Mouse (Mus musculus): ENCODE measurements around the gene Elmo2. TPM values are rescaled to one million over a fixed set of nuclear protein-coding genes. Genes with fewer than 3 reads are reported as not detected.
A peak's percentile ranks its signal among the peaks of the same experiment; 100 is the strongest.

Elmo2 gene
- total RNA-seq (2021), result 10 to 100 TPM; 12.8 to 15.0 TPM
- long read RNA-seq, experiment 1, transcript Elmo2-203 (21 exons, 3,466 nt), result major isoform, 20 of 25 reads
- long read RNA-seq, experiment 1, partial matches to known transcripts, result 3 of 25 reads
- long read RNA-seq, experiment 1, other reads (novel, unspliced or antisense), result 2 of 25 reads
- long read RNA-seq, experiment 2, transcript Elmo2-203 (21 exons, 3,466 nt), result major isoform, 9 of 16 reads
- long read RNA-seq, experiment 2, partial matches to known transcripts, result 1 of 16 reads
- long read RNA-seq, experiment 2, other reads (novel, unspliced or antisense), result 6 of 16 reads

- peak; percentile 97 for DNase-seq
- intact Hi-C loops (cut with DNase I), result loop anchor here (2.0 kb wide), 1 partner anchor 40 kb away; the partner anchor contains the start of gene Slc35c2
- Histone ChIP-seq H3K27ac (peak within 1 kb of the TSS; percentile 88), H3K4me3 (peak within 1 kb of the TSS; percentile 92)
- no peak for TF ChIP-seq CTCF (IDR thresholded peaks at IDR 0.05)
Observed at GRCm38 (mm10) chr2:165326304-165327190, at the start of gene Elmo2. Gene Elmo2, minus strand, starts transcription at chr2:165326479.

GRCm38 (mm10) chr2:165376001-165376400 is 49.7 kb upstream of the Elmo2 start:
- intact Hi-C loops (cut with DNase I), result no loop called here
- no peak for DNase-seq
- no peak for TF ChIP-seq CTCF (IDR thresholded peaks at IDR 0.05)
- no peak overlapping the region for H3K27ac ChIP-seq
- no peak overlapping the region for H3K4me3 ChIP-seq

GRCm38 (mm10) chr2:165375478-165375877 is 49.2 kb upstream of the Elmo2 start:
- DNase-seq, result no peak
- TF ChIP-seq CTCF (IDR thresholded peaks at IDR 0.05), result no peak
- Histone ChIP-seq H3K27ac (no peak overlapping the region), H3K4me3 (no peak overlapping the region)
- intact Hi-C loops (cut with DNase I), result no loop called here

- DNase-seq, result no peak
- Histone ChIP-seq H3K4me3 (no peak overlapping the region), H3K27ac (no peak overlapping the region)
- intact Hi-C loops (cut with DNase I), result no loop called here
- TF ChIP-seq CTCF (IDR thresholded peaks at IDR 0.05), result no peak
Observed at GRCm38 (mm10) chr2:165371066-165371465, 44.8 kb upstream of the Elmo2 start.

GRCm38 (mm10) chr2:165370348-165370747 is 44.1 kb upstream of the Elmo2 start:
- intact Hi-C loops (cut with DNase I), result no loop called here
- DNase-seq, result no peak
- no peak overlapping the region for H3K4me3 ChIP-seq

GRCm38 (mm10) chr2:165368496-165368895 is 42.2 kb upstream of the Elmo2 start, which contains the start of gene Zfp663:
Gene Zfp663, minus strand, starts transcription at chr2:165368729.
- TF ChIP-seq CTCF (IDR thresholded peaks at IDR 0.05), result no peak
- H3K4me3 ChIP-seq, result peak within 1 kb of the TSS; percentile 45
- H3K27ac ChIP-seq, result no peak within 1 kb of the TSS
- intact Hi-C loops (cut with DNase I), result no loop called here
- no peak for DNase-seq

More at GRCm38 (mm10) chr2:165370348-165370747, 44.1 kb upstream of the Elmo2 start:
- no peak overlapping the region for H3K27ac ChIP-seq
- no peak for TF ChIP-seq CTCF (IDR thresholded peaks at IDR 0.05)

- no peak for DNase-seq
- no peak for TF ChIP-seq CTCF (IDR thresholded peaks at IDR 0.05)
- intact Hi-C loops (cut with DNase I), result no loop called here
- Histone ChIP-seq H3K27ac (no peak overlapping the region), H3K4me3 (peak overlapping the region; percentile 45)
Observed at GRCm38 (mm10) chr2:165367868-165368439, 41.7 kb upstream of the Elmo2 start.

- Histone ChIP-seq H3K27ac (no peak overlapping the region), H3K4me3 (no peak overlapping the region)
- intact Hi-C loops (cut with DNase I), result no loop called here
- no peak for TF ChIP-seq CTCF (IDR thresholded peaks at IDR 0.05)
- peak; percentile 27 for DNase-seq
Observed at GRCm38 (mm10) chr2:165367047-165367520, 40.8 kb upstream of the Elmo2 start.

- peak; percentile 92; the same call in 1 of the 2 replicates for TF ChIP-seq CTCF (IDR thresholded peaks at IDR 0.05)
- no peak overlapping the region for H3K27ac ChIP-seq
- H3K4me3 ChIP-seq, result no peak overlapping the region
- peak; percentile 54 for DNase-seq
- intact Hi-C loops (cut with DNase I), result no loop called here
Observed at GRCm38 (mm10) chr2:165364334-165365091, 38.2 kb upstream of the Elmo2 start.

- DNase-seq, result no peak
- Histone ChIP-seq H3K27ac (no peak overlapping the region), H3K4me3 (no peak overlapping the region)
- intact Hi-C loops (cut with DNase I), result loop anchor here (2.0 kb wide), 1 partner anchor 288 kb away; no protein-coding TSS in a partner anchor
- no peak for TF ChIP-seq CTCF (IDR thresholded peaks at IDR 0.05)
Observed at GRCm38 (mm10) chr2:165363282-165363681, 37.0 kb upstream of the Elmo2 start.

GRCm38 (mm10) chr2:165360861-165361260 is 34.6 kb upstream of the Elmo2 start:
- peak; percentile 79 for TF ChIP-seq CTCF (IDR thresholded peaks at IDR 0.05)
- intact Hi-C loops (cut with DNase I), result loop anchor here (2.0 kb wide), 1 partner anchor 128 kb away; no protein-coding TSS in a partner anchor
- Histone ChIP-seq H3K27ac (no peak overlapping the region), H3K4me3 (no peak overlapping the region)
- DNase-seq, result peak; percentile 70
